Mouse (Mus musculus) myocyte (in vitro differentiated cells): Measurements from ENCODE around the gene Plin1.

Source experiments
- MAX ChIP-seq: IDR thresholded peaks from one replicate; pipeline ENCODE4 v1.6.1; 2011; ENCODE audit warnings: low read depth, mild to moderate bottlenecking, control low read depth
- POLR2A ChIP-seq: IDR thresholded peaks from one replicate; pipeline ENCODE4 v1.6.1; 2011; ENCODE audit warnings: low read depth, mild to moderate bottlenecking, control low read depth, moderate library complexity; ENCODE audit not compliant: insufficient read length
- USF1 ChIP-seq: IDR thresholded peaks from one replicate; pipeline ENCODE4 v1.6.1; 2011; ENCODE audit warnings: low read depth, mild to moderate bottlenecking, control low read depth, moderate library complexity

GRCm38 (mm10) chr7:79771561-79772512 lies 39.1 kb upstream of the Plin1 start:
- TF ChIP-seq POLR2A (no peak), USF1 (no peak), MAX (no peak)
